Mouse (Mus musculus) kidney, adult 2 months (tissue): ENCODE data around the gene Trim47.

Experiments used
- CTCF ChIP-seq: fragments of 200-500 bp; conservative IDR thresholded peaks from 2 replicates; pipeline ENCODE4 v1.5.1; 2011; ENCODE audit warnings: low read depth, mild to moderate bottlenecking, control low read depth, low read length, moderate library complexity, mixed read lengths; ENCODE audit not compliant: insufficient read depth, insufficient read length
- POLR2A ChIP-seq: fragments of 200-500 bp; IDR thresholded peaks from one replicate; pipeline ENCODE4 v1.6.1; 2011; ENCODE audit warnings: low read depth, low read length, control low read depth

GRCm38 (mm10) chr11:116058022-116058614, 68.9 kb downstream of the Trim47 start:
- TF ChIP-seq CTCF = no peak
- no peak for TF ChIP-seq POLR2A
